Mouse (Mus musculus): ENCODE results near the gene Olfr1357.

The Olfr1357 gene

GRCm38 (mm10) chr10:78581121-78581520 lies 36.8 kb downstream of the Olfr1357 start:
- DNase-seq (ENCODE audit: low read depth, low spot score), result no peak

GRCm38 (mm10) chr10:78578204-78578603 lies 39.7 kb downstream of the Olfr1357 start:
- no peak for DNase-seq (ENCODE audit: low read depth, low spot score)

GRCm38 (mm10) chr10:78576435-78577184 lies 41.3 kb downstream of the Olfr1357 start:
- DNase-seq (ENCODE audit: low read depth, low spot score), result no peak

GRCm38 (mm10) chr10:78575690-78576089 lies 42.2 kb downstream of the Olfr1357 start:
- no peak for DNase-seq (ENCODE audit: low read depth, low spot score)

- no peak for DNase-seq (ENCODE audit: low read depth, low spot score)
Measured at GRCm38 (mm10) chr10:78575105-78575632, 42.7 kb downstream of the Olfr1357 start.

- peak; percentile 86 for DNase-seq (ENCODE audit: low read depth, low spot score)
Measured at GRCm38 (mm10) chr10:78574250-78575104, 43.4 kb downstream of the Olfr1357 start, which contains the start of gene Ilvbl. Gene Ilvbl (plus strand): TSS chr10:78574346.

- DNase-seq (ENCODE audit: low read depth, low spot score), result no peak
Measured at GRCm38 (mm10) chr10:78573226-78573625, 44.6 kb downstream of the Olfr1357 start.

GRCm38 (mm10) chr10:78570897-78571296 lies 47.0 kb downstream of the Olfr1357 start:
- DNase-seq (ENCODE audit: low read depth, low spot score), result no peak

GRCm38 (mm10) chr10:78570416-78570815 lies 47.5 kb downstream of the Olfr1357 start:
- DNase-seq (ENCODE audit: low read depth, low spot score), result no peak

- DNase-seq (ENCODE audit: low read depth, low spot score), result no peak
Measured at GRCm38 (mm10) chr10:78569686-78570085, 48.2 kb downstream of the Olfr1357 start.

GRCm38 (mm10) chr10:78569191-78569590 lies 48.7 kb downstream of the Olfr1357 start:
- DNase-seq (ENCODE audit: low read depth, low spot score), result no peak

GRCm38 (mm10) chr10:78565070-78565469 lies 52.8 kb downstream of the Olfr1357 start:
- no peak for DNase-seq (ENCODE audit: low read depth, low spot score)

All from WW6 (cell line).